Mouse (Mus musculus) brown adipose tissue, adult 24 weeks (tissue): ENCODE measurements around the gene Phyhd1. TPM values are rescaled to one million over a fixed set of nuclear protein-coding genes. Genes with fewer than 3 reads are reported as not detected.
A peak's percentile ranks its signal among the peaks of the same experiment; 100 is the strongest.

Source experiments
- H3K27ac ChIP-seq: fragments of 200-500 bp; replicated peaks from 2 replicates; pipeline ENCODE4 v1.5.1; 2012; ENCODE audit warnings: low read depth, mild to moderate bottlenecking, low read length
- H3K4me1 ChIP-seq: fragments of 200-500 bp; 2 replicates; pipeline ENCODE4 v1.6.1; 2012; ENCODE audit warnings: low read length, mixed read lengths; ENCODE audit not compliant: control insufficient read depth, insufficient read depth, insufficient read length
- H3K4me3 ChIP-seq: fragments of 200-500 bp; 2 replicates; pipeline ENCODE4 v1.5.1; 2012; ENCODE audit warnings: low read depth, mild to moderate bottlenecking, low read length, moderate library complexity; ENCODE audit not compliant: insufficient read depth
- polyA plus RNA-seq: library from polyadenylated mRNA; stranded (reverse); fragments of >200 nt; gene quantifications from 2 replicates; pipeline ENCODE4 v1.2.4, GENCODE M21; 2012; ENCODE audit not compliant: missing spikeins, insufficient read depth, insufficient read length

The Phyhd1 gene
- polyA plus RNA-seq, 1 experiment = 19.3 TPM

GRCm38 (mm10) chr2:30249182-30249581, 16.8 kb upstream of the Phyhd1 start:
- H3K4me1 ChIP-seq = peaks cover 34% of the 10 kb centered on the region
- H3K4me3 ChIP-seq = no peak overlapping the region
- no peak overlapping the region for H3K27ac ChIP-seq

DNA sequence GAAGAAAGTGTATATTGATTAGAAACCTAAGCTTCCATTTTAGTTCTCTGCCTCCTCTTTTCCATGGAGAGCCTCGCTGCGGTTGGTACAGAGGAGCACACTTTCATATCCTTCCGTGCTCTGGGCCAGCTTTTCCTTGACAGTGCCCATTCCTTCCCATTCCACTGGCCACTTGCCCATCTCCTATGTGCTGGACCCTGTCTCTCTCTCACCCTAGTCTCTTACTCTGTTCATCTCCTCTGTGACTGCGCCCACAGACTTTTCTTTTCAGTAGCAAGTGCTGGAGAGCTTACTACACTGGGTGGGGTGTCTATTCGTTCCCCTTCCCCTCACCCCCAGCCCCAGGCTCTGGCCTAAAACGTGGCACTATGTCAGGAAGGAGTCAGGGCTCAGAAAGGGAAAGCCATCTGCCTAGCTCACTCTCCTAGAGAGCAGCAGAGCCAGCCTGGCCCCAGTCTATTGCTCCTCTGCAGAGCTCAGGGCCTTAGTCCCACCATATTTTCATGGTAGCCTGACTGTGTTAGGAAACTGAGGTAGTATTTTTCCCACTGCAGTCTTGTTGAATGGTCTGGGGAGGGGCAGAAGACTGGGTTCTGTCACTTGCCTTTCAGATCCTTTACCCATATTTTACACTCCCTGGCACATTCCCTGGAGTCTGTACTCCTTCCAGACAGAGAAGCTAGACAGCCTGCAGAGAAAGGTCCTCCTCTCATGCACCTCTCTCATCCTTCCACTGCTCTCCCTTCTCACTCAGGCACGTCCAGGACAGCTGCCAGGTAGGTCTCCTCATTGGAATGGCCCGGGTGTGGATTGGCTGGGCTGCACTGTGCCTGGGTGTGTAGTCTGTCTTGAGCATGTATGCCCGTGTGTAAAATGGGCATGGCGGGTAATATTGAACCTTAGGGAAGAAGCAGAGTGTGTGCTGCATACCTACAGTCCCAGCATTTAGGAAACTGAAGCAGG, 15.6 kb upstream of the Phyhd1 start:
- Histone ChIP-seq H3K27ac (peak overlapping the region; percentile 24), H3K4me1 (peaks cover 27% of the 10 kb centered on the region), H3K4me3 (no peak overlapping the region)

GRCm38 (mm10) chr2:30251417-30252104, 14.4 kb upstream of the Phyhd1 start:
- peak overlapping the region; percentile 67 for H3K27ac ChIP-seq
- no peak overlapping the region for H3K4me3 ChIP-seq
- H3K4me1 ChIP-seq = peaks cover 24% of the 10 kb centered on the region

DNA sequence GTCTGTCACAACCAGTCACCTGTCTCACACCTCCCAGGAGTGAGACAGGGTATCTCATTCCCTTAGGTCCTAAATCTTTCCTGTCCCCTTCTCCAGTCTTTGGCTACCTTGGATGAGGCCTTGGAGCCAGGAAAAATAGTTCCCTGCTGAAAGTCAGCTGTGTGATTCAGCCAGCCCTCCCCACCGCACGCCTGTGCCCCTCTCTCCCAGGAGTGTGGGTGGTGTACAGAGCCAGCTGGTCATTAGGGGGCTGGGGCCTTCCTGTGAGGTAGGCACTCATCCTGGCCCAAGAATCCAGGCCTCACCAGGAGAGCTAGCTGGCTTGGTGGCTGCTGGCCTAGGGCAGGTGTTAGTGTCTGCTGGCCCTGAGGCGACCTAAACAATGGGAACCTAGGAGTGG, 13.5 kb upstream of the Phyhd1 start:
- H3K4me1 ChIP-seq = peaks cover 26% of the 10 kb centered on the region
- H3K27ac ChIP-seq = peak overlapping the region; percentile 67
- H3K4me3 ChIP-seq = no peak overlapping the region

GRCm38 (mm10) chr2:30253809-30254208, 12.2 kb upstream of the Phyhd1 start:
- peaks cover 33% of the 10 kb centered on the region for H3K4me1 ChIP-seq
- peak overlapping the region; percentile 67; the same call in 1 of the 2 replicates for H3K27ac ChIP-seq

DNA sequence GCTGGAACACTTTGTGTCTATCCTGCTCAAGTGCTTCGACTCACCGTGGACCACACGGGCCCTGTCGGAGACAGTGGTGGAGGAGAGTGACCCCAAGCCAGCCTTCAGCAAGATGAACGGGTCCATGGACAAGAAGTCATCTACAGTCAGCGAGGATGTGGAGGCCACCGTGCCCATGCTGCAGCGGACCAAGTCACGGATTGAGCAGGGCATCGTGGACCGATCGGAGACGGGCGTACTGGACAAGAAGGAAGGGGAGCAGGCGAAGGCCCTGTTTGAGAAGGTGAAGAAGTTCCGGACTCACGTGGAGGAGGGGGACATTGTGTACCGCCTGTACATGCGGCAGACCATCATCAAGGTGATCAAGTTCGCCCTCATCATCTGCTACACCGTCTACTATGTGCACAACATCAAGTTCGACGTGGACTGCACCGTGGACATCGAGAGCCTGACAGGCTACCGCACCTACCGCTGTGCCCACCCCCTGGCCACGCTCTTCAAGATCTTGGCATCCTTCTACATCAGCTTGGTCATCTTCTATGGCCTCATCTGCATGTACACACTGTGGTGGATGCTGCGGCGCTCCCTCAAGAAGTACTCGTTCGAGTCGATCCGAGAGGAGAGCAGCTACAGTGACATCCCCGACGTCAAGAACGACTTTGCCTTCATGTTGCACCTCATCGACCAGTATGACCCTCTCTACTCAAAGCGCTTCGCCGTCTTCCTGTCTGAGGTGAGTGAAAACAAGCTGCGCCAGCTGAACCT, 10.2 kb upstream of the Phyhd1 start:
- Histone ChIP-seq H3K4me3 (no peak overlapping the region), H3K4me1 (peaks cover 43% of the 10 kb centered on the region), H3K27ac (no peak overlapping the region)

More at GRCm38 (mm10) chr2:30253809-30254208, 12.2 kb upstream of the Phyhd1 start:
- no peak overlapping the region for H3K4me3 ChIP-seq

DNA sequence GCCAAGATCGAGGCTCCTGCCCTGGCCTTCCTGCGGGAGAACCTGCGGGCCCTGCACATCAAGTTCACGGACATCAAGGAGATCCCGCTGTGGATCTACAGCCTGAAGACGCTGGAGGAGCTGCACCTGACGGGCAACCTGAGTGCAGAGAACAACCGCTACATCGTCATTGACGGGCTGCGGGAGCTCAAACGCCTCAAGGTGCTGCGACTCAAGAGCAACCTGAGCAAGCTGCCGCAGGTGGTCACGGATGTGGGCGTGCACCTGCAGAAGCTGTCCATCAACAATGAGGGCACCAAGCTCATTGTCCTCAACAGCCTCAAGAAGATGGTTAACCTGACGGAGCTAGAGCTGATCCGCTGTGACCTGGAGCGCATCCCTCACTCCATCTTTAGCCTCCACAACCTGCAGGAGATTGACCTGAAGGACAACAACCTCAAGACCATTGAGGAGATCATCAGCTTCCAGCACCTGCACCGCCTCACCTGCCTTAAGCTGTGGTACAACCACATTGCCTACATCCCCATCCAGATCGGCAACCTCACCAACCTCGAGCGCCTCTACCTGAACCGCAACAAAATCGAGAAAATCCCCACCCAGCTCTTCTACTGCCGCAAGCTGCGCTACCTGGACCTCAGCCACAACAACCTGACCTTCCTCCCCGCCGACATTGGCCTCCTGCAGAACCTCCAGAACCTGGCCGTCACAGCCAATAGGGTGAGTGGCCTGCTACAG, 9.2 kb upstream of the Phyhd1 start:
- Histone ChIP-seq H3K4me3 (no peak overlapping the region), H3K27ac (peak overlapping the region; percentile 100), H3K4me1 (peaks cover 37% of the 10 kb centered on the region)

GRCm38 (mm10) chr2:30257699-30258460, 8.1 kb upstream of the Phyhd1 start:
- Histone ChIP-seq H3K4me3 (no peak overlapping the region), H3K27ac (peak overlapping the region; percentile 100), H3K4me1 (peaks cover 33% of the 10 kb centered on the region)

DNA sequence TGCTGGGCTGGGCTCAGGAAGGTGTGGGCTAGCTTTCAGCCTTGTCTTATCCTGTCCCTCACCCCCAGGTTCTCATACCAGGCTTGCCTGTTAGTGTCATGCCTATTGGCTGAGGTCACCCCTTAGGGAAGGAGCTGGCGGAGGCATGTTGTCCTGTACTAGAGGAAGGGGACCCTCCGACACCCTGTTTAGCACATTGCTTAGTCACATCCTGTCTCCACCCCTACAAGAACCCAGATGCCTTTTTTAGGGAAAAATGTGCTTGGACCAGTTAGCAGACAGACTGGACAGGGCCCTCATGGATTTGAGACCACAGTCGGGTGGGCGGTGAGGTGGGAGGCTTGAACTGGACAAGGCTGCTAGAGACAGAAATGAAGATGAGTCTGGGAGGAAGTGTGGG, 7.4 kb upstream of the Phyhd1 start:
- Histone ChIP-seq H3K27ac (peak overlapping the region; percentile 100), H3K4me1 (peaks cover 39% of the 10 kb centered on the region), H3K4me3 (peak overlapping the region; percentile 25)

GRCm38 (mm10) chr2:30259131-30260064, 6.6 kb upstream of the Phyhd1 start:
- H3K4me3 ChIP-seq = peak overlapping the region; percentile 25
- H3K4me1 ChIP-seq = peaks cover 47% of the 10 kb centered on the region
- H3K27ac ChIP-seq = peak overlapping the region; percentile 100

DNA sequence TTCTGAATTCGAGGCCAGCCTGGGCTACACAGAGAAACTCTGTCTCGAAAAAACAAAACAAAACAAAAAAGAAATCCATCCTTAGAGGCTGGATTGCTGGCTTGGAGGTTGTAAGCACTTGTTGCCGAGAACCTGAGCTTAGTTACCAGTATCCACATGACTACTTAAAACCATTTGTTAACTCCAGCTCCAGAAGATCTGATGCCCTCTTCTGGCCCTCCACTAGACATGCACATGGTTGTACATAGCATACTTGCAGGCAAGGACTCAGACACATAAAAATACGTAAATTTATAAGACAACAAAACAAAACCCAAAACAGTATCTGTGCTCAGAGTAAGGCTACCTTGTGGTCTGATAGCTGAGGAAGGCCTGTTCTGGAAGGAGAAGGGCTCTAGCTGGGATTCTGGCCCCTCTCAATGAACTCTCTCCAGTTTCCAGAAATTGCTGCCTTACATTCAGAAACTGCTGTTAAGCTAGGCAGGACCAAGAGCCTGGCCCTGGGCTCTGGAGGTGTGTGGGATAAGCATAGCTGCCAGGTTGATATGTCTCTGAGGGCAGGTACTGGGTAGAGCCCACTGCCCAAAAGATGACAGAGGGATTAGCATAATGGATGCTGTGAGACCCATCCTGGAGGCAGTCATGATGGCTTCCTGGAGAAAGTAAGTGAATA, 4.8 kb upstream of the Phyhd1 start:
- Histone ChIP-seq H3K4me3 (no peak overlapping the region), H3K27ac (peak overlapping the region; percentile 94), H3K4me1 (peaks cover 64% of the 10 kb centered on the region)

- Histone ChIP-seq H3K27ac (peak overlapping the region; percentile 94), H3K4me3 (no peak overlapping the region), H3K4me1 (peaks cover 73% of the 10 kb centered on the region)
Measured at GRCm38 (mm10) chr2:30261921-30262839, 3.8 kb upstream of the Phyhd1 start.
